Mouse (Mus musculus) ES-E14 (cell line): ENCODE results near the gene Tef.

Source experiments
- CHD2 ChIP-seq: IDR thresholded peaks from 2 replicates; pipeline ENCODE4 v1.6.1; 2014; ENCODE audit warnings: mild to moderate bottlenecking, low read depth, low read length, inconsistent platforms
- HCFC1 ChIP-seq: IDR thresholded peaks from 2 replicates; pipeline ENCODE4 v1.6.1; 2012; ENCODE audit warnings: low read length, inconsistent platforms, borderline replicate concordance; ENCODE audit not compliant: insufficient read depth
- ZNF384 ChIP-seq: IDR thresholded peaks from 2 replicates; pipeline ENCODE4 v1.6.1; 2012; ENCODE audit warnings: low read depth, low read length, inconsistent platforms

DNA sequence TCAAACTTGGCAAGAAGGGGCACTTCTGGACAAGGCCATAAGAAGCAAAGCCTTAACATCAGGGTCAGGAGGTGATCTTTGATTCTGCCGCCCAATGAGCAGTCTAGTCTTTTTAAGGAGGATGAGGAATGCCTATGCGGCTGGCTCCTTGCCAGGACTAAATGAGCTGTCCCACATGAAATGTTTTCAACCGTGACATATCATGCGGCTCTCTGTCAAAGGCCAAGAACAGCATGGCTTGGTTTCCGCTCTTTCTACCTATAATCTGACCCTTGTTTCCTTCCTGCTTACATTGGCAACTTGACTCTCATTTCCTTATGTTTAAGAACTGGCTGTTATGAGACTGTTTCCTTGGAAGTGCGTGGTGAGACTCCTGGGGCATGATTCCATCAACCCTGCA, 3.4 kb downstream of the Tef start:
- TF ChIP-seq ZNF384, result no peak
- TF ChIP-seq CHD2, result no peak
- no peak for TF ChIP-seq HCFC1
